Mouse (Mus musculus): ENCODE results near the gene Eif4ebp2. TPM values are rescaled to one million over a fixed set of nuclear protein-coding genes. Genes with fewer than 3 reads are reported as not detected.

Gene Eif4ebp2
- polyA plus RNA-seq, 1 experiment from 2014 or later, result 47.4 TPM

DNA sequence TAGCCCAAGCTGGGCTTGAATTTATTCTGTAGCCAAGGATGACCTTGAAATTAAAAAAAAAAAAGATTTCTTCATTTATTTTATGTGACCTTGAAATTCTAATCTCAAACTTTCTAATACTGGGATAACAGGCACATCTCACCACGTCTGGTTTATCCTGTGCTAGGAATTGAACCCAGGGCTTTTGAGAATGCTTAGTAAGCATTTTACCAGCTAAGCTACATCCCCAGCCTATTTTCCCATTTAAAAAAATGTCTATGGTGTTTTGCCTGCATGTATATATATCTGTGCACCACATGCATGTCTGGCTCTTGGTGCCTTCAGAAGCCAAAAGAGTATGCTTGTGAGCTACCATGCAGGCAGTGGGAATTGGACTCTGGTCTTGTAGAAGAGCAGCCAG, 28.0 kb upstream of the Eif4ebp2 start:
- no peak overlapping the region for H3K27ac ChIP-seq

DNA sequence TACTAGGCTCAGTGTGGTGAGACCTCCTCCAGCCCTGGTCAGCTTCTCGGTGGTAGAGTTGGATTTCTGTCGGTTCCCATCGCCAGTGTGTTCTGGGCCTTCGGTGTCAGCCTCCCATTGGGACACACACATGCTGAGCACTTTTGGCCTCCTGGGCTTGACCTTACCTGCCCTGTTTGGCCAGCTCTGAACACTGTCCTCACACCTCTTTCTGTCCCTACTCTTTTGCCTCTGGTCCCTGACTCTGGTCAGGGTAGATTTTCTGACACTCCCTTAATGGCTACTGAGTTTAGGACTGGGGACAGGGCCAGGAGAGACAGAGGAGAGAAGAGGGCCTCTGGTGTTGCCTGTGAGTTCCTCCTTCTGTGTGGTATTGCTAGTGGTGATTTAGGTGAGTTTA, 27.5 kb upstream of the Eif4ebp2 start:
- WGBS (ENCODE audit: insufficient replicate concordance), result 82% methylated on average over 4 of the region's 4 CpGs
- Histone ChIP-seq H3K9me3 (replicated peaks) (no peaks in the 10 kb centered on the region), H3K36me3 (no peaks in the 10 kb centered on the region), H3K27me3 (no peaks in the 10 kb centered on the region), H3K4me3 (replicated peaks) (no peak overlapping the region), H3K9ac (no peak overlapping the region), H3K27ac (0 out of 2 replicates have a peak overlapping the region, but pooled peaks have one; percentile 4), H3K4me2 (no peak overlapping the region), H3K4me1 (replicated peaks) (peaks cover 44% of the 10 kb centered on the region)
- ATAC-seq (ENCODE audit: low read depth), result no peak
- no peak for DNase-seq

More for the DNA sequence above, 28.0 kb upstream of the Eif4ebp2 start:
- ATAC-seq (ENCODE audit: low read depth), result no peak
- Histone ChIP-seq H3K9ac (no peak overlapping the region), H3K4me3 (replicated peaks) (no peak overlapping the region), H3K36me3 (no peaks in the 10 kb centered on the region), H3K4me2 (no peak overlapping the region), H3K27me3 (no peaks in the 10 kb centered on the region), H3K9me3 (replicated peaks) (no peaks in the 10 kb centered on the region), H3K4me1 (replicated peaks) (peaks cover 45% of the 10 kb centered on the region)
- 33% methylated on average over 1 of the region's 1 CpGs for WGBS (ENCODE audit: insufficient replicate concordance)
- no peak for DNase-seq

DNA sequence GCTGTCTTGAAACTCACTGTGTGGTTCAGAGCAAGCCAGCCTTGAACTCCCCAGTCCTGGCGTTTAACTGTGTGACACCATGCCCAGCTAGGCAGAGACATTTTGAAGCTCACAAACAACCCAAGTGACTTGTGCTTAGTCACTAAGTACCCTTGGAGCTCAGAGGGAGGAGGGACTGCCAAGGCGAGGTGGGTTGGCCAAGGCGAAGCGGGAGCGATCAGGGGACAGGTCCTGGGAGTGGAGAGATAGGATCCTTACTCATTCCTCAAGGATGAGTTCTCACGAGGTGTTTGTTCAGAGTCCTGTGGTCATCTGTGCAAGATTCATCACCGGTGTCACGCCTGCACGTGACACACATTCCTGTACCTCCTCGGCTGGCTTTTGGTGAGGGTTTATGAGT, 27.0 kb upstream of the Eif4ebp2 start:
- Histone ChIP-seq H3K4me2 (no peak overlapping the region), H3K27me3 (no peaks in the 10 kb centered on the region), H3K9me3 (replicated peaks) (no peaks in the 10 kb centered on the region), H3K27ac (no peak overlapping the region), H3K36me3 (no peaks in the 10 kb centered on the region), H3K9ac (no peak overlapping the region), H3K4me1 (replicated peaks) (peaks cover 44% of the 10 kb centered on the region), H3K4me3 (replicated peaks) (no peak overlapping the region)
- WGBS (ENCODE audit: insufficient replicate concordance), result 88% methylated on average over 10 of the region's 10 CpGs
- no peak for ATAC-seq (ENCODE audit: low read depth)
- no peak for DNase-seq

DNA sequence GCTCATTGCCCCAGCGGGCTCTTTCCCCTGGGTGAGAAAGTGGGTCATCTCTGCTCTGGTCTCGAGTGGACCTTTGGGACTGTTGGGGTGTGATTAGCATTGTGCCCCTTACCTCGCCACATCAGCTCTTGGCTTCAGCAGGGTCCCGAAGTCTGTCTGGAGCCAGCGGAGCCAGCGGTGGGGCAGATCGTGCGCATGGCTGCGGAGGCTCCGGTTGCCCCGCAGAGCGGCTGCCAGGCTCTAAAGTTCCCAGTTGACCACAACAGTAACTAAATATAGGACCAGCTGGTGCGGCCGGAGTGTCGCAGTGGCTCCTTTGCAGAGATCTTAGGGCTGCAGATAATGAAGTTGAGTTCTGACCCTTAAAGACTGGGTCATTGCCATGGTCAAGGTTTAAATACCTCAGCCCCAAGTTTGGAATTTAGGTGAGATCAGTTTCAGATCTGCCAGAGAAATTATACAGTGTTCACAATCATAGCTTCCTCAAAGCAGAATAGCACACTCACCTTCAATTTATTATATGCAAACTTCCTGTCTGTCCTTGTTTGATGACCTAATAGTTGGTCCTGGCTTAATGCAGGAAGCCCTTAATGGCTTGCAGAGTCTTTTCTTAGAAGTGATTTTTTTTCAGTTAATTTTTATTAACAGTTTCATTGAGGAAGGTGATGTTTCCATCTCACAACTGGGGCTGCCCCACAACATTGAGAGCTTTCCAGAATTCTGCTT, 24.1 kb upstream of the Eif4ebp2 start:
- Histone ChIP-seq H3K4me1 (replicated peaks) (peaks cover 38% of the 10 kb centered on the region), H3K27ac (peak overlapping the region; percentile 95), H3K4me3 (replicated peaks) (peak overlapping the region; percentile 82), H3K4me2 (peak overlapping the region; percentile 99), H3K36me3 (no peaks in the 10 kb centered on the region), H3K27me3 (no peaks in the 10 kb centered on the region), H3K9ac (peak overlapping the region; percentile 90), H3K9me3 (replicated peaks) (no peaks in the 10 kb centered on the region)
- 6% methylated on average over 15 of the region's 15 CpGs for WGBS (ENCODE audit: insufficient replicate concordance)
- DNase-seq, result no peak
- ATAC-seq (ENCODE audit: low read depth), result no peak

DNA sequence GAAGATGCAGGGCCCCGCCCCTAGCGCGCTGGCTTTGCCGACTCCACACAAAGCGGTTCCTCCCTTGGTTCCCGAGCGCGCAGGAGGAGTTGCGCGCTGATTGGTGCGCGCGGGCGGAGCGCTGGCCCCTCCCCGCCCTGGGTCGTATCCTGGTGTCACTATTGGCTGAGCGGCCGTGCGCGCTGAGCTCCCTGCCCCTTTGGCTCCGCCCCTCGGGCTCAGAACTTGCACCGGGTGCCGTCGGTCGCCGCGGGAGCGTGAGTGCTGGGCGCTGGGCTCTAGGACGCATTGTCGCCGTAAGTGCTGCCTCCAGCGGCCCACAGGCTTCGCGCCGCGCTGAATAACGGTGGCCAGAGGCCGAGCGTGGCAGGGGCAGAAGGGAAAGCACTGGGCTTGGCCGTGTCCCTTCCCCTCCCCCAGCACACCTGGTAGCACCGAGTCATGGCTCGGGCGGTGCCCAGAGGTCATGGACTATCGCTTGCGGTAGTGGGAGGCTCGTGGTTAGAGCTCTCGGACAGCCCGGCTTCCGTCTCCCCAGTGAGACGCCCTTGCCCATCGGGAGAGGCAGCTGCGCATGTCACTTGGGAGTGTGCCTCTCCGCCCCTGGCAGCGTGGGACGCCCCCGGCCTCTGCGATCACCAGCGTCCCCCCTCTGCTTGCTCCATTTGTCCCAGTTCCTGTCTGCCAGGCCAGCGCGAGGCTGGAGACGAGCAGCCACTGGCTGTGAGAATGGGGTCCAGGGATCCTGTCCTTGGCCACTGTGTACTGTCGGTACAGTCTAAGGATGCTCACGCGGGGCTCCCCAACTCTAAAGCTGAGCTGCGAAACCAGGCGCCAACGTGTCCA, 23.4 kb upstream of the Eif4ebp2 start, which contains the start of gene Lrrc20:
TSS of gene Lrrc20 (plus strand) at position 208 of the 846 bp plus-strand sequence.
- peak within 1 kb of the TSS; percentile 82 for H3K4me3 ChIP-seq (replicated peaks)
- peak; percentile 96 for DNase-seq
- peak within 1 kb of the TSS; percentile 99 for H3K4me2 ChIP-seq
- H3K36me3 ChIP-seq, result no peaks in the 10 kb centered on the region
- H3K4me1 ChIP-seq (replicated peaks), result peaks cover 36% of the 10 kb centered on the region
- H3K9me3 ChIP-seq (replicated peaks), result no peaks in the 10 kb centered on the region
- H3K27me3 ChIP-seq, result no peaks in the 10 kb centered on the region
- peak; percentile 97 for ATAC-seq (ENCODE audit: low read depth)
- peak within 1 kb of the TSS; percentile 90 for H3K9ac ChIP-seq
- under 1% methylated on average over 68 of the region's 70 CpGs for WGBS (ENCODE audit: insufficient replicate concordance)
- H3K27ac ChIP-seq, result peak within 1 kb of the TSS; percentile 95

DNA sequence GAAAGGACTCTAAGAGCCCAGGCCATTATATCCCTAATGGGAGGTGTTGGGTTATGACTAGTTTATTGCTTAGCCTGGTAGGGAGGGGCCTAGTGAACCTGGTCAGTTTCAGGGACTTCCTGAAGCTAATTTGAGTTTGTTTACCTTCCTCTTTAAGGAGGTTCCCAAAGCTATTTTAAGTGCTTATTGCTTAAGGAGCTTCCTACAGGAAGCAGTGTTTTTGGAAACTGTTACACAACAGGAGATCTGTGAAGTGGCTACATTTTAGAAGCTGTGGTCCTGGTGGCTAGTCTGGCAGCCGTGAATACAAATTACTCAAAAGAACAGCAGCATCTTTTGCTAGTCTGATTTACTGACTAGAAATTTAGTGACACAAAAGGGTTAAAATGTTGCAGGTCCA, 21.9 kb upstream of the Eif4ebp2 start:
- DNase-seq (no peak), ATAC-seq (ENCODE audit: low read depth) (no peak)
- H3K27ac ChIP-seq, result no peak overlapping the region
- 34% methylated on average over 1 of the region's 1 CpGs for WGBS (ENCODE audit: insufficient replicate concordance)
- H3K36me3 ChIP-seq, result no peaks in the 10 kb centered on the region
- H3K27me3 ChIP-seq, result no peaks in the 10 kb centered on the region
- H3K9me3 ChIP-seq (replicated peaks), result no peaks in the 10 kb centered on the region
- H3K4me1 ChIP-seq (replicated peaks), result peaks cover 33% of the 10 kb centered on the region
- no peak overlapping the region for H3K4me2 ChIP-seq
- H3K4me3 ChIP-seq (replicated peaks), result no peak overlapping the region
- no peak overlapping the region for H3K9ac ChIP-seq

DNA sequence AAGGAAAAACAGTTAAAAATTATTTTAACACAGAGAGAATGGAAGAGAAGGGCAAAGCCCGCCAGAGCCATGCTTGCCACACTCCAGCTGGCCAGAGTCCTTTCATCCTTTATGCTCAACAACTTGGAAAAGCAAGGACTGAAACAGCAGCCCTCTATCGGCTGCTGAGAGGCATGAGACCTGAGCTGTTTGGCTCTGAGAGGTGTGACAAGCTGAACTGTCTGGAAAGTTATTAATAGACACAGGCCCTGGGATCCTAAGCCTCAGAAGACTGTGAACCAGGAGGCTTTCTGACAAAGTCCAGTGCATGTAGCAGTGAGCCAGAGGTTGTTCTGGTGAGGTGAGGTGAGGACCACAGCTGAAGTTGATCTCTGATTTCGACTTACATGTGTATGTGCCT, 21.2 kb upstream of the Eif4ebp2 start:
- Histone ChIP-seq H3K4me3 (replicated peaks) (no peak overlapping the region), H3K27ac (no peak overlapping the region), H3K36me3 (no peaks in the 10 kb centered on the region), H3K9me3 (replicated peaks) (no peaks in the 10 kb centered on the region), H3K27me3 (no peaks in the 10 kb centered on the region), H3K4me2 (no peak overlapping the region), H3K9ac (no peak overlapping the region), H3K4me1 (replicated peaks) (peaks cover 33% of the 10 kb centered on the region)
- ATAC-seq (ENCODE audit: low read depth), result no peak
- 62% methylated on average over 3 of the region's 3 CpGs for WGBS (ENCODE audit: insufficient replicate concordance)
- DNase-seq, result no peak

DNA sequence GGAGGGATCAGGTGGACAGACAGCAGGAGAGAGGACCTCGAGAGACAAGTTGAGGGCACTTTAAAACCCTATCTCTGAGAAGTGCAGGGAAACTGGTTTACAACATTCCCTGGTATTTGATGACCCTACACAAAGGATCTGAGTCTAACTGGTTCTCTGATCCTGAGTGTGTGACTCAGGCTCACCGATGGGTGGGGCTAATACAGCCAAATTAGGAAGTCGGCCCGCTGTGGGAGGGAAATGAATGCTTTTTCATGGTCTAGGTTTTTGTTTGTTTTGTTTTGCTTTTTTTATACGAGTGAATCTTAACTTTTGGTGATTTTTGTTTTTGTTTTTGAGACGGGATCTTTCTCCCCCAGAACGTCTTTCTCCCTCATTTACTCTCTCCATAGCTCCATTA, 16.4 kb upstream of the Eif4ebp2 start:
- Histone ChIP-seq H3K9me3 (replicated peaks) (no peaks in the 10 kb centered on the region), H3K4me1 (replicated peaks) (peaks cover 31% of the 10 kb centered on the region), H3K36me3 (no peaks in the 10 kb centered on the region), H3K4me3 (replicated peaks) (no peak overlapping the region), H3K4me2 (no peak overlapping the region), H3K27me3 (no peaks in the 10 kb centered on the region), H3K9ac (no peak overlapping the region), H3K27ac (no peak overlapping the region)
- WGBS (ENCODE audit: insufficient replicate concordance), result 37% methylated on average over 7 of the region's 7 CpGs
- DNase-seq (no peak), ATAC-seq (ENCODE audit: low read depth) (no peak)

DNA sequence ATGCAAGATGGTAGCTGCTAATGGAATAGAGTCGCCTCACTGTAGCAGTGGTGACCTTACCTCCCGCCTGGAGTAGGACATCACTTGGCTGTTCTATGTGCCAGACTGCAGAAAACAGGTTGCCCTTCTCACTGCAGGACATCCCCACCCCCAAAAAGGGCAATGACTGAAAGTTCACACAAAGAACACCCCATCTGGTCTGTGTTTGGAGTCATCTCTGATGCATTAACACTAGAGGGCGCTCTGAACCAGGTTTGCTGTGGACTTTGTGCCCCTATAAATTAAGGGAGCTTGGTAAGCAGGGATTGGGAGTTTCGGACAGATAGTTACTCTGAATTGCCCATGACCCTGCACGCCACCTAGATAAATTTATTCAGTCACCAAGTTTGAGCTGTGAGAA, 14.4 kb upstream of the Eif4ebp2 start:
- no peak; the same call in 1 of the 2 replicates for ATAC-seq (ENCODE audit: low read depth)
- 23% methylated on average over 5 of the region's 5 CpGs for WGBS (ENCODE audit: insufficient replicate concordance)

DNA sequence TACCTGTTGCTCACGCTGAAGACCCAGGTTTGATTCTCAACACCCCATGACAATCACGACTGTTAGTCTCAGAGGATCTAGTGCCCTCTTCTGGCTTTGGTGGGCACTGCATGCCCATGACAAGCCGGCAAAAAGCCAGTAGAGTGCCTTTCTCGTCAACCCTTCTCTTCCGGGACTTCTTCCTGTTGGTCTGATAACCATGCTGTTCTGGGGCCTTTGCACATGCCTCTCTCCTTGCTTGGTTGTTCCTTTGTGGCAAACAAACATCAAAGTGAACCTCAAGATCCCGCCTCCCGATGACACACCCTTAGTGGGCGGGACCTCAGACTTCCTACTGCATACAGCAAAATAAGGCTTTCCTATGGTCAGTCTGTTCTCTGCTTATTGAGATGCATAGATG, 13.8 kb upstream of the Eif4ebp2 start:
- ATAC-seq (ENCODE audit: low read depth) (peak; percentile 25; the same call in 1 of the 2 replicates), DNase-seq (peak; percentile 38)
- H3K4me1 ChIP-seq (replicated peaks), result peaks cover 31% of the 10 kb centered on the region
- no peak overlapping the region for H3K4me3 ChIP-seq (replicated peaks)
- H3K36me3 ChIP-seq, result no peaks in the 10 kb centered on the region
- no peaks in the 10 kb centered on the region for H3K9me3 ChIP-seq (replicated peaks)
- H3K27me3 ChIP-seq, result no peaks in the 10 kb centered on the region
- 0 out of 2 replicates have a peak overlapping the region, but pooled peaks have one; percentile 14 for H3K27ac ChIP-seq
- H3K4me2 ChIP-seq, result 0 out of 2 replicates have a peak overlapping the region, but pooled peaks have one; percentile 22
- 39% methylated on average over 8 of the region's 8 CpGs for WGBS (ENCODE audit: insufficient replicate concordance)
- no peak overlapping the region for H3K9ac ChIP-seq

More for the DNA sequence above, 14.4 kb upstream of the Eif4ebp2 start:
- no peak overlapping the region for H3K4me2 ChIP-seq
- peaks cover 31% of the 10 kb centered on the region for H3K4me1 ChIP-seq (replicated peaks)
- H3K4me3 ChIP-seq (replicated peaks), result no peak overlapping the region
- no peak overlapping the region for H3K27ac ChIP-seq
- H3K9me3 ChIP-seq (replicated peaks), result no peaks in the 10 kb centered on the region
- no peaks in the 10 kb centered on the region for H3K36me3 ChIP-seq
- H3K9ac ChIP-seq, result no peak overlapping the region
- no peaks in the 10 kb centered on the region for H3K27me3 ChIP-seq
- peak; percentile 44 for DNase-seq

DNA sequence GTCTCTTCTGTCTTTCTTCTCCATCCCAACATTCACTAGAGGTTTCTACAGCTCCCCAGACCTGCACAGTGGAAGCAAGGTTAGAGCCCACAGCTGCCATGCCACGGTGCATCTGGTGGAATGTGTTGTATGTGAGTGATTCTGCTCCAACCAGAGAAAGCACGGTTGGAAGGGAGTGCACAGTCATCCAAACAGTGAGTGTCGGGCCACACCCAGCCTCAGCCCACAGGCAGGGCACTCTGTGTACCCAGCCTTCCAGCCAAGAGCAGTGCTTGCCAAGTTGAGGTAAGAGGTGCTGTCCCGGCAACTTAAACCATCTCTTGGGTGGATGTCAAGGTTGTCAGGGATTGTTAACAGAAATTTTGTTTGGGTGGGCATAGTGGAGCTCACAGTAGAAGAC, 12.5 kb upstream of the Eif4ebp2 start:
- Histone ChIP-seq H3K36me3 (no peaks in the 10 kb centered on the region), H3K4me3 (replicated peaks) (no peak overlapping the region), H3K27me3 (no peaks in the 10 kb centered on the region), H3K4me2 (0 out of 2 replicates have a peak overlapping the region, but pooled peaks have one; percentile 6), H3K4me1 (replicated peaks) (peaks cover 31% of the 10 kb centered on the region), H3K27ac (peak overlapping the region; percentile 59), H3K9ac (peak overlapping the region; percentile 26; the same call in 1 of the 2 replicates), H3K9me3 (replicated peaks) (no peaks in the 10 kb centered on the region)
- DNase-seq (peak; percentile 49), ATAC-seq (ENCODE audit: low read depth) (peak; percentile 87)
- 35% methylated on average over 4 of the region's 4 CpGs for WGBS (ENCODE audit: insufficient replicate concordance)
